Mouse (Mus musculus) ovary, adult 18-20 months (tissue): ENCODE measurements around the gene Pik3cb.

Experiments used
- DNase-seq: peaks from one replicate; pipeline ENCODE4 v3.0.0; 2022; ENCODE audit warnings: low spot score, mixed read lengths

Gene Pik3cb

GRCm38 (mm10) chr9:99081718-99082117 lies 58.7 kb downstream of the Pik3cb start:
- no peak for DNase-seq

- DNase-seq = no peak
Observed at GRCm38 (mm10) chr9:99081308-99081707, 59.1 kb downstream of the Pik3cb start.

- DNase-seq = no peak
Observed at GRCm38 (mm10) chr9:99080657-99081056, 59.8 kb downstream of the Pik3cb start.

- DNase-seq = no peak
Observed at GRCm38 (mm10) chr9:99074462-99074861, 66.0 kb downstream of the Pik3cb start.

- DNase-seq = no peak
Observed at GRCm38 (mm10) chr9:99072538-99072937, 67.9 kb downstream of the Pik3cb start.

GRCm38 (mm10) chr9:99065311-99065710 lies 75.1 kb downstream of the Pik3cb start:
- no peak for DNase-seq

- no peak for DNase-seq
Observed at GRCm38 (mm10) chr9:99064216-99064615, 76.2 kb downstream of the Pik3cb start.

GRCm38 (mm10) chr9:99062544-99062943 lies 77.9 kb downstream of the Pik3cb start:
- DNase-seq = peak; percentile 45

- no peak for DNase-seq
Observed at GRCm38 (mm10) chr9:99057751-99058150, 82.7 kb downstream of the Pik3cb start.

- DNase-seq = no peak
Observed at GRCm38 (mm10) chr9:99049760-99050159, 90.7 kb downstream of the Pik3cb start.

- no peak for DNase-seq
Observed at GRCm38 (mm10) chr9:99048724-99049250, 91.6 kb downstream of the Pik3cb start.

- DNase-seq = no peak
Observed at GRCm38 (mm10) chr9:99044761-99045160, 95.7 kb downstream of the Pik3cb start.

GRCm38 (mm10) chr9:99042641-99043040 lies 97.8 kb downstream of the Pik3cb start:
- no peak for DNase-seq

- DNase-seq = no peak
Observed at GRCm38 (mm10) chr9:99041994-99042393, 98.4 kb downstream of the Pik3cb start.

- DNase-seq = no peak
Observed at GRCm38 (mm10) chr9:99035575-99035974, 104.8 kb downstream of the Pik3cb start, which contains the start of gene Gm1123. TSS of gene Gm1123 (minus strand) at chr9:99035715.

GRCm38 (mm10) chr9:99034111-99034510 lies 106.3 kb downstream of the Pik3cb start:
- no peak for DNase-seq

GRCm38 (mm10) chr9:99032031-99032430 lies 108.4 kb downstream of the Pik3cb start:
- no peak for DNase-seq

GRCm38 (mm10) chr9:99021751-99022150 lies 118.7 kb downstream of the Pik3cb start:
- no peak for DNase-seq

- no peak for DNase-seq
Observed at GRCm38 (mm10) chr9:99021166-99021565, 119.3 kb downstream of the Pik3cb start.

- no peak for DNase-seq
Observed at GRCm38 (mm10) chr9:99017679-99018078, 122.7 kb downstream of the Pik3cb start.

- DNase-seq = no peak
Observed at GRCm38 (mm10) chr9:99016759-99017158, 123.7 kb downstream of the Pik3cb start.

GRCm38 (mm10) chr9:99016301-99016700 lies 124.1 kb downstream of the Pik3cb start:
- no peak for DNase-seq

- no peak for DNase-seq
Observed at GRCm38 (mm10) chr9:99009898-99010199, 130.6 kb downstream of the Pik3cb start.

- DNase-seq = no peak
Observed at GRCm38 (mm10) chr9:99009069-99009897, 131.1 kb downstream of the Pik3cb start.
